Mouse (Mus musculus) left cerebral cortex, postnatal 25 days (tissue): ENCODE data around the gene Scn5a. TPM values are rescaled to one million over a fixed set of nuclear protein-coding genes. Genes with fewer than 3 reads are reported as not detected.

Experiments
- DNase-seq, 2 experiments: peaks; one replicate each; pipeline ENCODE4 v3.0.0; 2022; ENCODE audit warnings: low spot score in 2 of 2, mixed read lengths in 1 of 2
- intact Hi-C: fragments of 180-260 bp; cut with DNase I; formaldehyde crosslinking; loops from one replicate; pipeline ENCODE4 v1.15.1; 2025
- total RNA-seq, 2 experiments: library from RNA; stranded (reverse); gene quantifications; 2 replicates each; pipeline ENCODE4 v1.2.3; 2021

Gene Scn5a
- 1 to 10 TPM; 2.9 to 5.1 TPM for total RNA-seq

DNA sequence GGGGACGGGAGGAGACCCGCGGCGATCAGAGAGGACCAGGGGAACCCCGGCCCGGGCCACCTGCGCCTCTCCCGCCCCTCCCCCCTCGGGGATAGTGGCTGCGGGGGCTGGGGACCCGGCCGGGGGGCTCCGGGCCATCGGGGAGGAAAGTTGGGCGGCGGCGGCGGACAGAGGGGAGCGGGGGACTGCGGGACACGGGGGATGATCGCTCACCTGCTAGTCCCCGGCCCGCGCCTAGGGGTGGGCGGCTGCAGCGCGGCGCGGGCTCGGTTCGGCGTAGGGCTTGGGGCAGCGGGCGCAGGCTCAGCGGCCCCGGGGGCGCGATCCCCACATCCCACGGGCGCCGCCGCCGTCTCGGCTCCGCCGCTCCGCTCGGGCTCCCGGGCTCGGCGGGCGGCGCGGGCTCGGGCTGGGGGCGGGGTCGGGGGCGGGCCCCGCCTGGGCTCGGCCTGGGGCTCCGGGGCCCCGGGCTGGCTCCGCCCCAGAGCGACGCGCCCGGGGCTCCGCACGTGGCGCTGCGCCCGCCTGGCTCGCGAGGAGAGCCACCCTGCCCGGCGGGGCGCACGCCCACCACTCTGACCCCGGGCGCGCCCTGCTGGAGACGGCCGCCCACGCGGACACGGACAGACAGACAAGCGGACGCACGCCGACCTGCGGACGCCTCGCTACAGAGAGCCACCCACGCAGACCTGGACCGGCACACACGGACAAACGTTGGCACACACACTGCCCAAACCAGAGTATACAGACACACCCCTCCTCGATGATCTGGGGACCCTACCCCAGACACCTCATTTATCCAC is at the start of gene Scn5a:
Gene Scn5a, minus strand, starts transcription at position 381 of the 803 bp plus-strand sequence.
- intact Hi-C loops, result no loop called here
- DNase-seq, result no peak

DNA sequence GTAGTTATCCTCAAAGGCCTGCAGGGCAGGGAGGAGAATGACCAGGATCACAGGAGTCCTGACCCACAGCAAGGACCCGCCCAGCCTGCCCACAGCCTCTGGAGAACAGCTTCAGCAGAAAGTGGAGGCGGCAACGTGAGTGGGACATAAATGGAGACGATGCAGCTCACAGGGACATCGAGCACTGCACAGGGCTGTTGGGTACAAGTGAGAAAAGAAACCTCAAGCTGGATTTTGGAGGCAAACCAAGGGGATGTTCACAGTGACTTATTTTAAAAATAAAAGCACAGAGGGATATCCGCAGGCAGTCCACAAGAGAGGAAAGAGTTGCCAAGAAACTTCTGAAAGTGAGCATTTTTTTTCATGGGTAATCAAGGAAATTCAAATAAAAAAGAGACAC is 48.4 kb upstream of the Scn5a start:
- intact Hi-C loops, result no loop called here
- DNase-seq, result peak in 1 of 2 experiments; percentile 47

DNA sequence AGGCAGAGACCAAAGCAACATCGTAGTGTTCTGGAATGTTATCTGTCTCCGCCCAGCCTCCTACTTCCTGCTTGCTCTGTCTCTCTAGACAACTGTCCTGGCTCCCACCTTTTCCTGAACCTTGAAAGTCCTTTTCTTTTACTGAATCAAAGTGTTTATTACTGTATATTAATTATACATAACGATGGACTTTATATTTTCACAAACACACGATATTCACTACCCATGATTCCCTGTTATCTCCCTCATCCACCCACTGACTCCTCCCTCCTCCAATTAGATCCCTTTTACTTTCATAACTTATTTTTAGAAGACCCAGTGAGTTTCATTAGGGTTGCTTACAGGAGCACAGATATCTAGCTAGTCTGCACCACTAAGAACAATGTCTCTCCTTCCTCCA is 45.3 kb upstream of the Scn5a start:
- DNase-seq, result no peak

DNA sequence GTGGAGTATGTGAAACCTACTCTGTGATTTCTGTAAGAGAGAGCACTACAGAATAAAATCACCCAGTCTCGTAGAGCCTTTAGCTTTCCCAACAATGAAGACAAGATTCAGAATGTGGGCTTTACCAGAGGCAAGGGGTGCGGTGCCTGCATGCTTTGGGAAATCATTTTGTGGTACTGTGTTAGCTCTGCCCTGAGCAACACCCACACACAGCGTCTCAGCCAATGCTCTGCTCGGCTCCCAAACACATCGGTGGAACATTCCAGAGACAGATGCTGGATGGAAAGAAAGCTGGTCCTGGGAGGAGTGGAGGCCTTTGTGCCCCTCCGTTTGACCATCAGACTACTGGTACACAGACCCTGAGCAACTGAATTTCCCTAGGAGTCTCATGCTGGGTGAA is 36.0 kb upstream of the Scn5a start:
- intact Hi-C loops, result no loop called here
- peak; percentile 12 to 24 for DNase-seq

More for the DNA sequence above, 45.3 kb upstream of the Scn5a start:
- intact Hi-C loops, result no loop called here

DNA sequence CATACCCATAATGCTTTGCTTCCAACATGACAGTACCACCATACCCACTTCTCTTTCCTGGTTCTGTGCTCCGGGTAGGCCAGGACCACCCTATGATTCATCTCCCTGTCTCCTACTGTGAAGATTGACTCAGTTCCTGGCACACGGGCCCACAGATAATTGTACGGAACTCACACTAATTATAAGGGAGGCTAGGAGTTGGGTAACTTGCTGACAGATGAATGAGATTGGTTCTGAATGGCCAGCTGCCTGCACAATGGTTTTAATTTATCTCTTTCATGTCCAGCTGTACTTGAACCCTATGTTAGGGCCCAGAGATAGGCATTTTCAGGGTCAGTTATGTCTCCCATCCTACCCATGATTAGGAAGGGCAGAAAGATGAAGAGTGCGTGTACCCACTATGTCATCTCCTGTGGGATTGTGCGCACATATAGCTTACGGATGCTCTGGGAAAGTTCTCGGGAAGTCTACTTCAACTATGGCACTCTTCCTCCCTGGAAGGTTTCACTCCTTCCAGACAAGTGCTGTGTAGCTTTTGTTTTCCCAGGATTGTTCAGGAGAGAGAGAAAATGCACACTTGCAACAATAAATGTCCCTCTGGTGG is 31.8 kb upstream of the Scn5a start:
- intact Hi-C loops, result no loop called here
- DNase-seq, result no peak

DNA sequence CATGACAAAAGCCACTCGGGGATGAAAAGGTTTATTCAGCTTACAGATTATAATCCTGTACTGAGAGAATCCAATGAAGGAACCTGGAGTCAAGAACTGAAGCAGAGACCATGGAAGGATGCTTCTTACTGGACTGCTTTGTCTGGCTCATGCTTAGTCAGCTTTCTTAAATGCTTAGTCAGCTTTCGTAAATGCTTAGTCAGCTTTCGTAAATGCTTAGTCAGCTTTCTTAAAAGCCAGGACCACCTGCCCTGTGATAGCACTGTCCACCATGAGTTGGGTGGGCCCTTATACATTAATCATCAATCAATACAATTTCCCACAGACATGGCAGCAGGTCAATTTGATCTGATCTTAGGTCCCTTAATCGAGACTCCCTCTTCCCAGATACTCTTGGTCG is 28.1 kb upstream of the Scn5a start:
- intact Hi-C loops, result no loop called here
- no peak for DNase-seq

DNA sequence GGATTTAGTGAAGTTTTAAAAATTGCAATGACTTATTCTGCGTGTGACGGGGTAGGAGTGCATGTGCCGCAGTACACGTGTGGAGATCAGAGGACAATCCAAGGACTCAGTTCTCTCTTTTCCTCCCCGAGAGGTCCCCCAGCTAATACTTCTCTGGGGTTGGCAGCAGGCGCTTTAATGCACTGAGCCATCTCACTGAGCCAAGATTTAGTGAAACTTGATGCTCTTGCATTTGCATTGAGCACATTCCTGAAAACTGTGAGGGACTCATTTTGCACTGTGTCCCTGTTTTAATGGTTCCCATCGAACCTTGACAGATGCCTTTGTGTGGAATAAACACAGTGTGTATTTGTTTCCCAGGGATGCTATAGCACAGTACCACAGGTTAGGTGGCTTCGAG is 25.8 kb upstream of the Scn5a start:
- intact Hi-C loops, result no loop called here
- no peak for DNase-seq

DNA sequence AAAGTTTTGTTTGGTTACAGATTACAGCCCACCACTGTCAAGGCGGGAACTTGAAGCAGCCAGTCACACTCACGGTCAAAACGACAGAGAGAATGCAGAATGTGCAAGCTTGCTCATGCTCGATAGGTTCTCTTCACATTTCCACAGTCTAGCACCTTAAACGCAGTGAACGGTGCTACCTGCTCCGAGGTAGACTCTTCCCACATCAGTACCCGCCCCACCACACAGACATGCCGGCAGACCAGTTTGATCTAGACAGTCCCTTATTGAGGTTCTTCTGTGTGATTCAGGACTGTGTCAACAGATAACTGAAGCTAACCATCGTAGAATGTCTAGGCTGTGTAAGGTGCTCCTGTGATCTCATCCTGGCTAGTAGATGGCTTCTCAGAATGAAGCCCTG is 19.7 kb upstream of the Scn5a start:
- intact Hi-C loops, result no loop called here

DNA sequence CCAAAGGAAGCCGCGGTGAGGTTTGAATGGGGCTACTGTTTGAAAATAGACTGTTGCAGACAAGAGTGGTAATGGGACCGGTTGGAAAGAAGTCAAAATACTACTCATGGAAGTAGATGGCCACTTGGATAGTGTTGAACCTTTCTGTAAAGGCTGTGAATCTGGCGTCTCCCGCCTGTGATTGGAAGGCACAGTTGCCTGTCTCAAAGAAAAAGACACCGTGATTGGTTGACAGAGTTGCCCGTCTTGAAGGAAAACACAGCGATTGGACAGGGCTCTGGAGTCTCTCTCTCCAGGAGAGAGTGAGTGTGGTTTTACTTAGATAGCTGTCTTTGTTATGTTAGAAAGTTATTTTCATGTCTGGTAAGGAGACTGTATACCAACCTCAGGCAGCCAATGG is 18.5 kb upstream of the Scn5a start:
- peak in 1 of 2 experiments; percentile 14 for DNase-seq

More for the DNA sequence above, 19.7 kb upstream of the Scn5a start:
- no peak for DNase-seq

DNA sequence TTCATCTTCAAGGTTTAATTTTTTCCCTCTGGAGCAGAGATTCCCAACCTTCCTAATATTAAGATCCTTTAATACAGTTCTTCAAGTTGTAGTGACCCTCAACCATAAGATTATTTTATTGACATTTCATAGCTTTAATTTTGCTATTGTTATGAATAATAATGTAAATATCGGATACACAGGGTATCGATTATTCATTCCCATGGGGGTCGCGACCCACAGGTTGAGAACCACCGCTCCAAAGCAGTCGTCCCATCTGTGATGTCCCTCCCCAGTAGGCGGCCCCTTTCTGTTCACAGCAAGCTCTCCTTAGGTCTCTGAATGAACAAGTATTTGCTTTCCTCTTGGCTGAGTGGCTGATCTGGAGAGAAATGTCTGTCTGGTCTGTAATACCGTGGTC is 10.8 kb upstream of the Scn5a start:
- DNase-seq, result no peak
- intact Hi-C loops, result no loop called here

More for the DNA sequence above, 18.5 kb upstream of the Scn5a start:
- intact Hi-C loops, result no loop called here

DNA sequence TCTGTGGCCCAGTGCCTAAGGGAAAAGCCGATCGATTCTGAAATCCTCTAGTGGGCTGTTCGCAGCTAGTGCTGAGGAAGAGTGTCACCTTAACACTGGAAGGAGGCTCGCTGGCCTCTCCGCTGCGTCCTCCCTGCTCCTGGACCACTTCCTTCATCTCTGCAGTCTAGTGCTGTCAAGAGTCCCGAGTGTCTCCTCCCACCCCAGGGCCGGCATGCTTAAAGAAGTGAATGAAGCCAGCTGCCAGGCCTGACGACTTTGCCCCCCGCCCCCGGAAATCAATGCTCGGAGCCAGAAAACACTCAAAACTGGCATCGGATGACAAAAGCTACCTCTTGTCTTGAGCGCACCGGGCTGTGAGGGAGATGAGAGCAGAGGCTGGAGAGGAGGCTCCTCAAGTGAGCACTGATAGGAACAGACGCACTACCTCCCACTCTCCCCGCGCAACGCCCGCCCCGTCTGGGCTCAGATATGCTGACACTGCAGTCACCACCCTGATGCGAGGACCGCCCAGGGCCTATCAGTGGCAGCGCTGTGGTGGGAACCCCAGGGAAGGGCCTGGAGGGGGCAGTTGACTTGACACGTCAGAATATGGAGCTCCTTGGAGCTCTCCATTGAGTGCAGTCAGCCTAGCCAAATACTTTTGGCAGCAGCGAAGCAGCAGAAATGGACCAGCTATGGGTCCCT is 10.1 kb upstream of the Scn5a start:
- no peak for DNase-seq
- intact Hi-C loops, result no loop called here

DNA sequence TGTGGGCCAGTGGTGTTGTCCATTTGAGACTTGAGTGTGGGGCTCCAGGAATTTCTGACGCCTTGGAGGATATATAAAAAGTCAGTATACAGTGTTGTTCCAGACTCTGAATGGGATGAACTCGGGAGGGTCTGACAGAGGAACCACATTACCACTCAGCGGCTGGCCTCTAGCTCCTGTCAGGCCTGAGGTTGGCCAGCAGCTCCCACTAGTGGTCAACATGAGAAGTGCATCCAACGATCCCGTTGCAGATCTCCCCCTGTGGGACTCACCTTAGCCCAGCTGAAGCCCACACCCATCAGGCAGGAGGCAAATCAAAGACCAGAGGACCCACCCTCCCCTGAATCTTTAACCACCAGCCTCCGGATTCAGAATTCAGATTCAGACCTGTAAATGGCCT is 1.9 kb upstream of the Scn5a start:
- peak; percentile 76 for DNase-seq
- intact Hi-C loops, result loop anchor here (1.0 kb wide), 1 partner anchor 120 kb away; no protein-coding TSS in a partner anchor

DNA sequence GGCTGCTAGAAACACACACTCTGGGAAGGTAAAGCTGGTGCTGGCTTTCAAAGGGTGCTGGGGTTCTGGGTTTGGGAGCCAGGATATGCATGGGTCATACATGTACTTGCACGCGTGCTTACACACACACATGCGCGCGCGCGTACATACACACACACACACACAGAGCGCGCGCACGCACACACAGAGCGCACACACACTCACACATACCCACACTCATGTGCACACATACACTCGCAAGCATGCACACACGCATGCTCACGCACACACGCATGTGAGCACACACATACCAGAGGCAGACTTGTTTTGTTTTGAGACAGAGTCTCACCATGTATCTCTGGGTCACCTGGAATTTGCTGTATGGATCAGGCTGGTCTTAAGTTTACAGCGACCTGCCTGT is 1.4 kb upstream of the Scn5a start:
- intact Hi-C loops, result loop anchor here (1.0 kb wide), 1 partner anchor 120 kb away; no protein-coding TSS in a partner anchor
- DNase-seq, result no peak

DNA sequence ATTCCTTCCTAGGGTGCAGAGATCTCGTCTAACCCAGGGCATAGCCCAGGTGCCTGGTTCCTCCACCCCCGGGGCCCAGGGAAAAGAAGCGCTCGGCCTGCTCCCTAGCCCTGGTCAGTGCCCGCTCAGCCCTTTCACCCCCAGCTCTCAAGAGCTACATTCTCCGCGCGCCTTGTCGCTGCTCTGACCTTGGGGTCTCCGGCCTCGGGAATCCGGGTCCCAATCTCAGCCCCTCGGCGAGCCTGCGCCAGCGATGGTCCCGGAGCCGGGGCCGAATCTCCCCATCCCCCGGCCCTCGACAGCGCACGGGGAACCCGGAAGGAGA is 543 bp downstream of the Scn5a start:
- no peak for DNase-seq
- intact Hi-C loops, result no loop called here

DNA sequence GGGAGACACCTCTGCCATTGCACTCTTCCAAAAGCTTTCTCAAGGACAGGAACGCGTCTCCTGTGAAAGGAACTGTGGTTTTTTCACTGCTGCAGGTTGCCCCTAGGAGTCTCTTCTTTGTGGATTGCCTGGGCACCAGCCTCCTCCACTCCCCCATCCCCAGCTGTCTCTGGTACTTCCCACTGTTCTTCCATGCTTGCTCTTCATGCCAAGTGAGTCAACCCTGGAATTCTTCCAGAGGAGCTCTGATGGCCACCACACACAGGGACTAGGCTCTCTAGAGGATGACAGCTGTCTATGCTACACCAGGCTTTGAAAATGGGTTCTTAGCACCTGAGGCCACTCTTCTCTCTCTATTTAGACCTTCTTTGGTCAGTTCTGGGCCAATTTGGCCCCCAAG is 1.8 kb downstream of the Scn5a start:
- peak in 1 of 2 experiments; percentile 86 for DNase-seq
- intact Hi-C loops, result no loop called here

DNA sequence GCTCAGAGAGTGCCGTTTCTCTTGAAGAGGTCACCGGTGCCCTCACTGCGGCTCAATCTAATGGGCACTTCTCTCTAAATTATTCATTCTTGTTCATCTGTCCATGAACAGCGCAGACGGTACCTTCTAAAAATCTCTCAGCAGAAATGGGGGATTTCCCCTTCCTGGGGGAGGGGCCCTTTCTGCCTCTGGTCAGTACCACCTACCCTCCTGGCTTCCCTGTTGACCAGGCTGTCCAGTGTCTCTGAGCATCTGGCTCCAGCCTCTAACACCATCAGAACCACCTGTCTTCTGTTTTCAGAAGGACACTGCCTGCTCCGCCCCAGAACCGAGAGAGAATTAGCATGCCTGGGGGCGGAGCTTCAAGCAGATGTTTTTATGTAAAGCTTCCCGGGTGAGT is 3.1 kb downstream of the Scn5a start:
- intact Hi-C loops, result no loop called here
- no peak for DNase-seq

DNA sequence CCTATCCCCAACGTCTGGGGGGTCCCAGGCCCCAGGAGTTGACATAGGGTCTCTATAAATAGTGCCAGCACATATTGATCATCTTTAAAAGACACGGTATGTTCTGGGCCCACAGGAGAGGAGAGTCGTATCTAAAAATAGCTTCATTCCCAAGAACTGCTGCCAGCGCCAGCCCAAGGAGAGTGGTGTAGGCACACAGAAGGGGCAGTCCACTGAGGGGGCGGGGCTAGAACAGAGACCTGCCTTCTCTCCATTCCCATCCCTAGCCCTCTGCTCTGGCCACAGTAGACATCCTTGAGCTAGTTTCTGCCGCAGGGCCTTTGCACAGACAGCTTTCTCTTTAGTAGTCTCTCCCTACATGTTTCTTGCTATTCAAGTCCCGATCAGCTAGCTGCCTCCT is 4.5 kb downstream of the Scn5a start:
- DNase-seq, result no peak
- intact Hi-C loops, result no loop called here

DNA sequence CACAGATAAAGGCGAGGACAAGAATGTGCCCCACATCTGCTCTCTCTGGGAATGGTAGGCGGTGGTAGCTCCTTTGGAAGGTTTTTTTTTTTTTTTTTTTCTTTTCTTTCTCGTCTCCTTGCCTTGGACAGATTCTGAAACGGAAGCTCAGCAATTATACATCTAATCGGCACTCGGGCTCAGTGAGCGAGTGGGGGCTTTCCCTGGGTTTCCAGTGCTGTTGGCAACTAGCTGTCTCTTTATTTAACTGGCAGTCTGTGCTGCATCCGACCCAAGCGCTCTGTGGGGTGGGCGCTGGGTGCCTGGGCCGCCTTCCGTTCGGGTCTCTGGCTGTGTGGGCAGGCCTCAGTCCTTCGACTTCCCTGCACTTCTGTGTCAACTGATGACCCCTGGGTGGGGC is 5.8 kb downstream of the Scn5a start:
- no peak for DNase-seq
- intact Hi-C loops, result no loop called here

DNA sequence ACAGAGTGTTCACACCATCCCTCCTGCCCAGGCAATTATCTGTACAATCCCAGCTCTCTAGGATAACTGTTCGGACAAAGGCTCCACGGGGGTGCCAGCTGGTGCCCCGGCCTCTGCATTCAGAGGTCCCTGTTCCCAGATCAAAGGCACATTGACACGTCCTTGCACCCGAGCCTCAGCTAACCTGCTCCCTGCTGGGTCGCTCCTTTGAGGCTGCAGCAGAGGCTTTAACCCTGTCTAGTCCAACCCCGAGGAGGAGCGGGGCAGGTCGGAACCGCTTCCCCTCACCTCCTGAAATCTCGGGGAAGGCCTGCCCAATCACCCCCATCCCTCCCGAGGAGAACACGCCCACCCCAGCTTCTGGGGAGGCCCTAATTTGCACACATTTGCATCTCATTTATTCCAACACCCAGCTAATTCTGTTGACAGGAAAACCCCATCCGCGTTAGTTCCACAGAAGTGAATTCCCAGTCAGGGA is 7.4 kb downstream of the Scn5a start:
- intact Hi-C loops, result no loop called here
- peak in 1 of 2 experiments; percentile 19 for DNase-seq

DNA sequence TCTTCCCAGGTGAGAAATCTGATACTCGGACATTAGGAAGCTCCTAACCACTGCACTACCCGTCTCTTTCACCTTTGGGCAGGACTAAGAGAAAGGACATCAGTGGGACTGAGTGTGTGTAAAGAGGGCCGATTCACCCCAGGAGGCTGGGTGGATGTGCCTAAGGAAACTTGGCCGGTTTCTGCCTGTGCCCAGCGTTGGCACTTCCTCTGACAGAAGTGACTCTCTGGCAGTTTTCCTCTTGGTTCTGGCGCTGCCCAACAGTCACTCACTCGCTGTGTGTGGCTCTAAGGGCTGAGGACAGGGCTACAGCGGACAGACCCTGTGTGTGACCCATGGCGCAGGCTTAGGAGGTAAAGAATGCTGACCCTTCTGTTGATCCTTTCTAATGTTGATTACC is 8.2 kb downstream of the Scn5a start:
- intact Hi-C loops, result no loop called here
- no peak for DNase-seq

DNA sequence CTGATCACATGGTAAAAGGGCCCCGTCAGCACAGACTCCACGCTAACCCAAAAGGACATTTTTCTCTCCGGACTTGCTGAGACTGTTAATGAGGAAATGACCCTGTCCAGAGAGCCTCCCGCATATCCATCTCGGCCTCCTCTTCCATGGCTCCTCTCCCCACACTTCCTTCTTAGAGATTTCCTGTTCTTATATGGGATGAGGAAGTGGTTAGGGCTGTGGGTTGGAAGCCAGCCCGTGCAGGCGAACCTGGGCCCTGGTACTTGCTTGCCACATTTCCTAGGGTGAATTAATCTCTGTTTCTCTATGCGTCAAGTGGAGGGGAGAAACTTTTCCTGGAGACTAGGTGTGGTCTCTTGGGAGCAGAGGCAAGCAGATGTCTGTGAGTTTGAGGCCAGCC is 10.1 kb downstream of the Scn5a start:
- intact Hi-C loops, result no loop called here
- DNase-seq, result no peak
